Mouse (Mus musculus): ENCODE measurements around the gene Gm3233. TPM values are rescaled to one million over a fixed set of nuclear protein-coding genes. Genes with fewer than 3 reads are reported as not detected.
"Not testable (repeated sequence)": the region's sequence is repeated elsewhere in the genome, so short reads cannot be mapped to it uniquely, and the experiment has no call there.

Gene Gm3233
- polyA plus RNA-seq (2014; fragmentation: Nextera tagmentation; extraction: Ambion mirVana) = not detected in 2 replicates

DNA sequence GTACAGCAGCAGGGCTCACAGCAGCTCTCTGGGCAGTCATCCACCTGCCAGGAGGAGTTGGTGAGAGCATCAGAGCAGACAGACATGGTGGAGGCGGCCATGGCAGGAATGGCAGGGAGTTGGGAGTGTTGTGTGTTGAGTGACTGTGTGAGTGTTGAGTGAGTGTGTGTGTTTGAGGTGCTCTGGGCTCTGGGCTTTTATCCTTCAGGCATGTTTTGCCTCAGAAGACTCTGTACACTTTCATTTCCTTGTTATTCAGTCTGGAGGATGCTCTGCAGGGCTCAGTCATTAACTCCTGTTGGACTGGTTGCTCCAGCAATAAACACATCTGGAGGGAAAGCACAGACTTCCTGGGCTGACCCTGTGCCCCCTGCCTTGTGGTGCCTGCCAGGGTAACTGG lies at the start of gene Gm3233:
Gene Gm3233 (minus strand): TSS at position 101 of the 400 bp plus-strand sequence.
- not testable (repeated sequence) for H3K9ac ChIP-seq (ENCODE audit: low read length); H3K36me3 ChIP-seq (ENCODE audit: control insufficient read depth, insufficient read depth, low read length); H3K4me1 ChIP-seq (replicated peaks; ENCODE audit: control insufficient read depth, insufficient read depth, low read length); H3K9me3 ChIP-seq (ENCODE audit: control insufficient read depth, low read length); ATAC-seq (replicated peaks; ENCODE audit: low FRiP score); H3K4me2 ChIP-seq (ENCODE audit: low read depth, low read length, severe bottlenecking); DNase-seq (ENCODE audit: low spot score); H3K27me3 ChIP-seq (ENCODE audit: control insufficient read depth, insufficient read depth, low read length); H3K27ac ChIP-seq (ENCODE audit: low read depth, low read length); H3K4me3 ChIP-seq (ENCODE audit: low read depth, low read length)
- no CpG with 5 or more reads among the region's 1 CpGs for WGBS

DNA sequence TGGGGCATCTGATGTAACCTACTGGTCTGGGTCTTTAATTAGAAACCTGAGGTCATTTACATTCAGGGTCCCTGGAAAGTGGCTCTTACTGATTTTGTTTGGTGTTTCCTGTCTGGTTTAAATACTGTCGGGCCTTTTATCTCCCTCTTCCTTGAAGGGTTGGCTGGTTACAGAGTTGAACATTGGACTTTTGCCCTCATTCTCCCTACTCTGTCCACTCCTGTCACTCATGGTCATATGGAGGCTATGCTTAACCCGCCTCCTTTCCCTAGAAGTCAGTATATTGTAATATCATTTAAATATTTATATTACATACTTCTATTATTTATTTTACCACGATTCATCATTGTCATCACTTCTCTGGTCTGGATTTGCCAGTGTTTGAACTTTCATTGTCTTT lies 44.6 kb upstream of the Gm3233 start:
- Histone ChIP-seq H3K9ac (ENCODE audit: low read length) (no peak overlapping the region), H3K27ac (ENCODE audit: low read depth, low read length) (no peak overlapping the region), H3K4me2 (ENCODE audit: low read depth, low read length, severe bottlenecking) (no peak overlapping the region), H3K4me1 (replicated peaks; ENCODE audit: control insufficient read depth, insufficient read depth, low read length) (no peaks in the 10 kb centered on the region), H3K4me3 (ENCODE audit: low read depth, low read length) (no peak overlapping the region), H3K9me3 (ENCODE audit: control insufficient read depth, low read length) (no peaks in the 10 kb centered on the region; the same call in 1 of the 2 replicates), H3K27me3 (ENCODE audit: control insufficient read depth, insufficient read depth, low read length) (no peaks in the 10 kb centered on the region), H3K36me3 (ENCODE audit: control insufficient read depth, insufficient read depth, low read length) (no peaks in the 10 kb centered on the region)
- DNase-seq (ENCODE audit: low spot score) (no peak), ATAC-seq (replicated peaks; ENCODE audit: low FRiP score) (no peak)
- WGBS = 88% methylated on average over 3 of the region's 3 CpGs

DNA sequence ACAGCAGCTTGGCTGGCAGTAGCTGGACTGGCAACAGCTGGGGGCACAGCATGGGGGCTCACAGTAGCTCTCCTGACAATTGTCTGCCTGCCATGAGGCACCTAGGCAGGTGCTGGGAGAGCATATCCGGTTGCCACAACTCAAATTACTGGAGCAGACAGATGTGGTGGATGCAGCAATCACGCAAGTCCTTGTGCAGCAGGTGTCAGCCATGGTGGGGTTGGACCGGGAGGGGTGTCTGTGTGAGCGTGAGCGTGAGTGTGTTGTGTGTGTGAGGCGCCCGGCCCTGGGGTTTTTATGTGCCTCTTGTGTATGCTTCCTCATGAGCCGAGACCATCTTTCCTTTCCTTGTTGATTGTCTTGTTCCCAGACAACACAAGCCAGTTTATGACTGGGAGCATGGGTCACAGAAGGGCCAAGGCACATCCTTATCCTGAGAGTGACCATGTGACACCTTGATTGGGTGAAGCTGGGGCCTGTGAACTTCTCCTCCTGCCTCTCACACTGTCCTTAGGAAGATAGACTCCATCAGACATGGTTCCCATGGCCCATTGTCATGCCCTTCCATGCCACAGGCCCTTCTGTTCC lies 39.5 kb upstream of the Gm3233 start, which contains the start of gene Gm19668:
Gene Gm19668 (minus strand): TSS at position 213 of the 588 bp plus-strand sequence.
- WGBS = 64% methylated on average over 8 of the region's 8 CpGs
- no peaks in the 10 kb centered on the region for H3K27me3 ChIP-seq (ENCODE audit: control insufficient read depth, insufficient read depth, low read length)
- H3K27ac ChIP-seq (ENCODE audit: low read depth, low read length) = peak within 1 kb of the TSS; percentile 14
- H3K9ac ChIP-seq (ENCODE audit: low read length) = no peak within 1 kb of the TSS
- DNase-seq (ENCODE audit: low spot score) (no peak), ATAC-seq (replicated peaks; ENCODE audit: low FRiP score) (no peak)
- no peak within 1 kb of the TSS for H3K4me2 ChIP-seq (ENCODE audit: low read depth, low read length, severe bottlenecking)
- no peak within 1 kb of the TSS for H3K4me3 ChIP-seq (ENCODE audit: low read depth, low read length)
- no peaks in the 10 kb centered on the region for H3K4me1 ChIP-seq (replicated peaks; ENCODE audit: control insufficient read depth, insufficient read depth, low read length)
- no peaks in the 10 kb centered on the region for H3K9me3 ChIP-seq (ENCODE audit: control insufficient read depth, low read length)
- no peaks in the 10 kb centered on the region for H3K36me3 ChIP-seq (ENCODE audit: control insufficient read depth, insufficient read depth, low read length)

DNA sequence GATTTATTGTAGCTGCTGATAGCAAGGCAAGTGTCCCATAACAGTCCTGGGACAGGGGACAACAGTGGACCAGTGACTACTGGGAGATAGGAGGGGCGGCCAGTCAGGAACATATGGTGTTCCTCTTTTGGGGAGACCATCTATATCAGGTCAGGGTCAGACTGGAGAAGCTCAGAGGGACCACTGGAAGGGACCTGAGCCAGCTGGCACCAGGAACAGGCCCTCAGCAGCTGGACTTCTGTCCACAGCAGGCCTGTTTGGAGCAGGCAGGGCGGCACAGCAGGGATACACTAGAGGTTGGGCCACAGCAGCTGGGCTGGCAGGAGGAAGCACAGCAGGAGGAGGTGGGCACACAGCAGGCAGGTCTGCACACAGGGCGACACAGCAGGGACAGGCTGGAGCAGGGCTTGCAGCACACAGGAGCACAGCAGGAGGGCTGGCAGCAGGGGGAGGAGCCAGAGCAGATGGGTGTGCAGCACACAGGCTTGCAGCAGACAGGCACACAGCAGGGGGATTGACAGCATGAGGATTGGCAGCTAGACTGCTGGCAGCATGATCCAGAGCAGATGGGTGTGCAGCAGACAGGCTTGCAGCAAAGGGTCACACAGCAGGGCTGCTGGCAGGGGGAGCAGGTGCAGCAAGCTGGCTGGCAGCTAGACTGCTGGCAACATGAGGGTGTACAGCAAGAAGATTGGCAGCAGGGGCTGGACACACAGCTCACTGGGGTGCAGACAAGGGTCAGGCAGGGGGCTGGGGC lies 38.9 kb upstream of the Gm3233 start:
- WGBS = 28% methylated on average over 3 of the region's 3 CpGs
- H3K4me2 ChIP-seq (ENCODE audit: low read depth, low read length, severe bottlenecking); DNase-seq (ENCODE audit: low spot score); H3K36me3 ChIP-seq (ENCODE audit: control insufficient read depth, insufficient read depth, low read length); H3K4me1 ChIP-seq (replicated peaks; ENCODE audit: control insufficient read depth, insufficient read depth, low read length); H3K9me3 ChIP-seq (ENCODE audit: control insufficient read depth, low read length); ATAC-seq (replicated peaks; ENCODE audit: low FRiP score); H3K27me3 ChIP-seq (ENCODE audit: control insufficient read depth, insufficient read depth, low read length); H3K9ac ChIP-seq (ENCODE audit: low read length); H3K4me3 ChIP-seq (ENCODE audit: low read depth, low read length): not testable (repeated sequence)
- H3K27ac ChIP-seq (ENCODE audit: low read depth, low read length) = peak overlapping the region; percentile 14

DNA sequence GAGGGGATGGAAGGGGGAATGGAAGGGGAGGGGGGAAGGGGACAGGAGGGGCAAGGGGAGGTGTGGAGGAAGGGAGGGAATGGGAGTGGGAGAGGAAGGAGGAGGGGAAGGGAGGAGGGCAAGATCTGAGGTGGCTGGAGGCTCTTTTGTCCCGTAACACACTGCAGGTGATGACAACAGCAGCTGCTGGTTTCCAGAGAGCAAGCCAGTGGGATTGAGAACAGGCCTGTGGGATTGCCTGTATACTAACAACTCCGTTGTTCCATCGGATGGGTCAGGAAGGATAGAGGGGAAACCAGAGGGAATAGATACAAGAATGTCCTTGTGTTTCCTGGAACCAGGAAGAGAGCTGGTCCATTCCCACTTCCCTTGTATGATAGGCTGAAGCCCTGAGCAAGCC lies 38.2 kb upstream of the Gm3233 start:
- Histone ChIP-seq H3K4me2 (ENCODE audit: low read depth, low read length, severe bottlenecking) (no peak overlapping the region), H3K4me3 (ENCODE audit: low read depth, low read length) (no peak overlapping the region), H3K9me3 (ENCODE audit: control insufficient read depth, low read length) (no peaks in the 10 kb centered on the region), H3K27me3 (ENCODE audit: control insufficient read depth, insufficient read depth, low read length) (no peaks in the 10 kb centered on the region), H3K4me1 (replicated peaks; ENCODE audit: control insufficient read depth, insufficient read depth, low read length) (no peaks in the 10 kb centered on the region), H3K27ac (ENCODE audit: low read depth, low read length) (peak overlapping the region; percentile 14; the same call in 1 of the 2 replicates), H3K36me3 (ENCODE audit: control insufficient read depth, insufficient read depth, low read length) (no peaks in the 10 kb centered on the region), H3K9ac (ENCODE audit: low read length) (no peak overlapping the region)
- DNase-seq (ENCODE audit: low spot score) (no peak), ATAC-seq (replicated peaks; ENCODE audit: low FRiP score) (no peak)
- 15% methylated on average over 3 of the region's 3 CpGs for WGBS

DNA sequence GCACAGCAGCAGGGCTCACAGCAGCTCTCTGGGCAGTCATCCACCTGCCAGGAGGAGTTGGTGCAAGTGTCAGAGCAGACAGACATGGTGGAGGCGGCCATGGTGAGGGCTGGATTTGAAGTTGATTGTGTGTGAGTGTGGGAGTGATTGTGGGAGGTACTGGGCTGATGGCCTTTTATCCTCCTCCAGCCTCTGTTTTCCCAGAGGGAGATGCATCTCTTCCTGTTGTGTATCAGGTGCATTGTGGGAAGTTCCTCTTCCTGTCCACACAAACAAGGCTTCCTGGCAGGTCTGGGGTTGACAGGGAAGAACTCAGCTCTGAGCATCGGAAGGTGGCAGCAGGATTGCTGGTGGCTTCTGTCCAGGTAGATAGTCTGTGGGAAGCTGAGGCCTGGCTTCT lies 35.5 kb upstream of the Gm3233 start, which contains the start of gene Gm9639:
Gene Gm9639 (minus strand): TSS at position 101 of the 400 bp plus-strand sequence.
- 63% methylated on average over 2 of the region's 2 CpGs for WGBS
- H3K9me3 ChIP-seq (ENCODE audit: control insufficient read depth, low read length) = no peaks in the 10 kb centered on the region
- H3K4me3 ChIP-seq (ENCODE audit: low read depth, low read length) = no peak within 1 kb of the TSS
- H3K4me1 ChIP-seq (replicated peaks; ENCODE audit: control insufficient read depth, insufficient read depth, low read length) = no peaks in the 10 kb centered on the region
- ATAC-seq (replicated peaks; ENCODE audit: low FRiP score) (no peak), DNase-seq (ENCODE audit: low spot score) (no peak)
- H3K4me2 ChIP-seq (ENCODE audit: low read depth, low read length, severe bottlenecking) = no peak within 1 kb of the TSS
- no peak within 1 kb of the TSS for H3K9ac ChIP-seq (ENCODE audit: low read length)
- no peak within 1 kb of the TSS for H3K27ac ChIP-seq (ENCODE audit: low read depth, low read length)
- no peaks in the 10 kb centered on the region for H3K36me3 ChIP-seq (ENCODE audit: control insufficient read depth, insufficient read depth, low read length)
- H3K27me3 ChIP-seq (ENCODE audit: control insufficient read depth, insufficient read depth, low read length) = no peaks in the 10 kb centered on the region

DNA sequence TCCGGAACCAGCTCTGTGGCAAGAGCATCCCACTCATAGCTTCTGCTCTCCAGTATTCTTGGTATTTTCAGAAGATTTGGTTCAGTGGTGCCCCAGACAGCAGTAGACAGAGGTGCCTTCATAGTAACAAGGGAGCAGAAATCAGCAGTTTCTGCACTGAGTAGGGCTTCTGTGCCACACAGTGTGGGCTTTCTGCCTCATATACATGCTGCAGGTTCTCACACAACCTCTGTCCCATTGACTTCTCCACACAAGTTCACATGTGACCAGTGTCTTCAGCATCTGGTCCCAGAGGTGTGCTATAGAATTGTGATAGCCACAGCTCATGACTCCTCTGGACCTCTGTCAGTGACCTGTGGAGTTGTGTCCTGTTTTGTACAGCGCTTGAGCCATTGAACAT lies 29.1 kb upstream of the Gm3233 start:
- 83% methylated on average over 2 of the region's 2 CpGs for WGBS
- no peak overlapping the region for H3K4me3 ChIP-seq (ENCODE audit: low read depth, low read length)
- DNase-seq (ENCODE audit: low spot score) = no peak

DNA sequence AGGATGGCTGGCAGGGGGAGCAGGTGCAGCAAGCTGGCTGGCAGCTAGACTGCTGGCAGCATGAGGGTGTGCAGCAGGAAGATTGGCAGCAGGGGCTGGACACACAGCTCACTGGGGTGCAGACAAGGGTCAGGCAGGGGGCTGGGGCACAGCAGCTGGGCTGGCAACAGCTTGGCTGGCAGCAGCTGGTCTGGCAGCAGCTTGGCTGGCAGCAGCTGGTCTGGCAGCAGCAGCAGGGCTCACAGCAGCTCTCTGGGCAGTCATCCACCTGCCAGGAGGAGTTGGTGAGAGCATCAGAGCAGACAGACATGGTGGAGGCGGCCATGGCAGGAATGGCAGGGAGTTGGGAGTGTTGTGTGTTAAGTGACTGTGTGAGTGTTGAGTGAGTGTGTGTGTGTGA lies 28.4 kb upstream of the Gm3233 start, which contains the start of gene Gm7137:
Gene Gm7137 (minus strand): TSS at position 325 of the 400 bp plus-strand sequence.
- not testable (repeated sequence) for H3K9me3 ChIP-seq (ENCODE audit: control insufficient read depth, low read length); ATAC-seq (replicated peaks; ENCODE audit: low FRiP score); H3K4me2 ChIP-seq (ENCODE audit: low read depth, low read length, severe bottlenecking); H3K4me3 ChIP-seq (ENCODE audit: low read depth, low read length); DNase-seq (ENCODE audit: low spot score); H3K27ac ChIP-seq (ENCODE audit: low read depth, low read length); H3K27me3 ChIP-seq (ENCODE audit: control insufficient read depth, insufficient read depth, low read length); H3K4me1 ChIP-seq (replicated peaks; ENCODE audit: control insufficient read depth, insufficient read depth, low read length); H3K9ac ChIP-seq (ENCODE audit: low read length); H3K36me3 ChIP-seq (ENCODE audit: control insufficient read depth, insufficient read depth, low read length)
- WGBS = 75% methylated on average over 1 of the region's 1 CpGs

More for the DNA sequence above, 29.1 kb upstream of the Gm3233 start:
- Histone ChIP-seq H3K4me1 (replicated peaks; ENCODE audit: control insufficient read depth, insufficient read depth, low read length) (no peaks in the 10 kb centered on the region), H3K9me3 (ENCODE audit: control insufficient read depth, low read length) (no peaks in the 10 kb centered on the region), H3K36me3 (ENCODE audit: control insufficient read depth, insufficient read depth, low read length) (no peaks in the 10 kb centered on the region), H3K9ac (ENCODE audit: low read length) (no peak overlapping the region), H3K27me3 (ENCODE audit: control insufficient read depth, insufficient read depth, low read length) (no peaks in the 10 kb centered on the region), H3K4me2 (ENCODE audit: low read depth, low read length, severe bottlenecking) (no peak overlapping the region), H3K27ac (ENCODE audit: low read depth, low read length) (no peak overlapping the region)
- no peak for ATAC-seq (replicated peaks; ENCODE audit: low FRiP score)

Data from forebrain, embryonic 11.5 days (tissue).